Mouse (Mus musculus) liver, adult 2 months (tissue): ENCODE data around the gene Ezh1. TPM values are rescaled to one million over a fixed set of nuclear protein-coding genes. Genes with fewer than 3 reads are reported as not detected.
"Not testable (repeated sequence)": the region's sequence is repeated elsewhere in the genome, so short reads cannot be mapped to it uniquely, and the experiment has no call there.

Experiments used
- DNase-seq: peaks from one replicate; pipeline ENCODE4 v3.0.0-alpha.2; 2011; ENCODE audit warnings: low read depth, low spot score; ENCODE audit errors: extremely low read depth
- H3K27ac ChIP-seq: fragments of 200-500 bp; replicated peaks from 2 replicates; pipeline ENCODE4 v1.5.1; 2012; ENCODE audit warnings: low read depth, mild to moderate bottlenecking, control low read depth, inconsistent platforms, low read length; ENCODE audit not compliant: insufficient read depth
- H3K27me3 ChIP-seq: fragments of 200-500 bp; 2 replicates; pipeline ENCODE4 v1.6.1; 2012; ENCODE audit warnings: mild to moderate bottlenecking, moderate library complexity, low read length, inconsistent platforms; ENCODE audit not compliant: control insufficient read depth, insufficient read depth
- H3K36me3 ChIP-seq: fragments of 200-500 bp; 2 replicates; pipeline ENCODE4 v1.6.1; 2012; ENCODE audit warnings: low read length, inconsistent platforms; ENCODE audit not compliant: control insufficient read depth, insufficient read depth
- H3K4me1 ChIP-seq: fragments of 200-500 bp; 2 replicates; pipeline ENCODE4 v1.6.1; 2011; ENCODE audit warnings: low read length; ENCODE audit not compliant: control insufficient read depth, insufficient read depth
- H3K4me3 ChIP-seq: fragments of 200-500 bp; 2 replicates; pipeline ENCODE4 v1.5.1; 2011; ENCODE audit warnings: low read depth, mild to moderate bottlenecking, control low read depth, low read length, moderate library complexity; ENCODE audit not compliant: insufficient read depth
- H3K79me2 ChIP-seq: fragments of 200-500 bp; 2 replicates; pipeline ENCODE4 v1.6.1; 2012; ENCODE audit warnings: inconsistent platforms, mild to moderate bottlenecking, low read length, moderate library complexity; ENCODE audit not compliant: control insufficient read depth, insufficient read depth
- H3K9ac ChIP-seq: fragments of 200-500 bp; 2 replicates; pipeline ENCODE4 v1.6.1; 2012; ENCODE audit warnings: low read depth, mild to moderate bottlenecking, control low read depth, inconsistent platforms, low read length
- CTCF ChIP-seq: fragments of 200-500 bp; IDR thresholded peaks from 2 replicates; pipeline ENCODE4 v1.5.1; 2011; ENCODE audit warnings: low read depth, low read length, control low read depth
- POLR2A ChIP-seq: fragments of 200-500 bp; IDR thresholded peaks from 2 replicates; pipeline ENCODE4 v1.6.1; 2011; ENCODE audit warnings: low read length, control low read depth; ENCODE audit not compliant: insufficient read depth; ENCODE audit errors: extremely low read depth
- WGBS: fragments of 180-500 bp; shearing (Covaris S2); methylation state at CpG from one replicate; pipeline ENCODE4 v1.1.7; 2018; 5-methylcytosine and 5-hydroxymethylcytosine counted together
- polyA plus RNA-seq: library from polyadenylated mRNA; depleted of rRNA; stranded (reverse); fragments of >200 nt; gene quantifications from 2 replicates; pipeline ENCODE4 v1.2.3, GENCODE M21; 2012
- total RNA-seq: library from RNA; depleted of rRNA; stranded (reverse); fragments of >200 nt; gene quantifications from 2 replicates; pipeline ENCODE4 v1.2.3, GENCODE M21; 2014

Ezh1 gene
- total and polyA plus RNA-seq, 2 experiments = 9.2 to 10.5 TPM

DNA sequence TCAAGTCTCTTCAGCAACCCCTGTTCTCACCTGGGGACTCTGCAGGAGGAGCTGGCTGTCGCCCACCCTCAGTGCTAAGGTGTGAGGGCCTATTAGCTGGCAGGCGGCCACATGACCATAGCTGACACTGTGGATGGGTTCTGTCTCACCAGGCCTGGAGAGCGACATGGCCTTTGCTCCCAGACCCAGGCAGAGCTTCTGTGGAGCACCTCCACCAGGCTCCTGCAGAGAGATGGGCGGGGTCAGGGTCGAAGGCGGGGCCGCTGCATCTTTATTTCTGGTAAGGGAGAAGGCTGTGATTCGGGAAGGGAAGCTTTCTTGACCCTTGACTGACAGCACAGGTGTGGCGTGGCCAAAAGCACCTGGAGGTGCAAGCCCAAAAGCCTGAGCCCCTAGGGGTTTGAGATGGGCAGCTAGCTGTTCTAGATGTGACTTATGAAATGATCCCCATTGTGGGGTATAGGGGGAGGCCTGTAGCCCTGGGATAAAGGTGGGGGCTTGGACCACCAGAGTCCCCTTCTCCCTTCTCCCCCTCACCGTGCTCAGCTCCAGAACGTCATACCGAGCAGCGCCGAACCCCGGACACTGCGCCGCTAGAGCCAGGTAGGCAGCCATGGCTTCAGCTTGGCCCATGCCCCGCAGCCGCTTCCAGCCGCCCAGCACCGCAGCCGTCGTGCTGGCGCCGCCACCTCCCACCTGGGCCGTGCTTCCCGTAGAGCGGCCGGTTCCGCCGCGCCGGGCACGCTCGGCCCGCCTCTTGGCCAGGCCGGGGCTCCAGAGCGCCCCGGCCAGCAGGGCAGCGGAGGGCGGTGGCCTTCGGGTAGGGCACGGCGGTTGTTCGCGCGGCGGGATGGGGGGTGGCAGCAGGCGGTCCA lies 62.5 kb downstream of the Ezh1 start:
- no peaks in the 10 kb centered on the region for H3K79me2 ChIP-seq
- H3K4me3 ChIP-seq = no peak overlapping the region
- WGBS = 91% methylated on average over 49 of the region's 49 CpGs
- H3K36me3 ChIP-seq = peaks cover 32% of the 10 kb centered on the region
- no peak for DNase-seq
- H3K27ac ChIP-seq = no peak overlapping the region
- no peaks in the 10 kb centered on the region for H3K27me3 ChIP-seq
- no peak for TF ChIP-seq CTCF
- TF ChIP-seq POLR2A = no peak
- H3K9ac ChIP-seq = no peak overlapping the region
- H3K4me1 ChIP-seq = no peaks in the 10 kb centered on the region; the same call in none of the 2 replicates

DNA sequence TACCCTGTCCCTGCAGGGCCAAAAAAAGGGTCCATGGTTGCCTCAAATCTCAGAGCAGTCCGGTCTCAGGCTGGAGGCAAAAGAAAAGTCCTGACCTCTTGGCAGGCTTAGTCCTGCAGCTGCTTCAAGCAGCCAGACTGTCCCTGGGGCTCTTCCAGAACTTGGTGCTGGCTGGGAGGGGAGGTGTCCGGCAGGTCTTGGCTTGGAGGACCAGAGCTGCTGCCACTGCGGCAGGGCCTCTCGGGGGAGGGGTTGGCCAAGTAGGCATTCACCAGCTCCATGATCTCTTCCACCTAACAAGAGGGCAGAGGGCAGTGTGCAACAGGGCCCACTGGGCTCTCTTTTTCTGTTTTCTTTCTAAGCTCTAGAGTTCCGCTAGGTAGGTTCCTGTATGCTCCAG lies 63.5 kb downstream of the Ezh1 start:
- Histone ChIP-seq H3K4me3 (no peak overlapping the region), H3K27ac (no peak overlapping the region), H3K27me3 (no peaks in the 10 kb centered on the region), H3K36me3 (peaks cover 29% of the 10 kb centered on the region), H3K79me2 (no peaks in the 10 kb centered on the region), H3K9ac (no peak overlapping the region), H3K4me1 (no peaks in the 10 kb centered on the region; the same call in 1 of the 2 replicates)
- peak; percentile 83 for DNase-seq
- WGBS = 30% methylated on average over 5 of the region's 5 CpGs
- TF ChIP-seq POLR2A = no peak
- TF ChIP-seq CTCF = no peak

GRCm38 (mm10) chr11:101162301-101162700 lies 64.0 kb downstream of the Ezh1 start:
- DNase-seq = no peak
- Histone ChIP-seq H3K36me3 (peaks cover 25% of the 10 kb centered on the region), H3K4me1 (no peaks in the 10 kb centered on the region; the same call in 1 of the 2 replicates), H3K9ac (no peak overlapping the region), H3K27ac (no peak overlapping the region), H3K79me2 (no peaks in the 10 kb centered on the region), H3K4me3 (no peak overlapping the region), H3K27me3 (no peaks in the 10 kb centered on the region)
- TF ChIP-seq POLR2A (no peak), CTCF (no peak)
- WGBS = 59% methylated on average over 5 of the region's 5 CpGs

GRCm38 (mm10) chr11:101161551-101161950 lies 64.7 kb downstream of the Ezh1 start:
- 94% methylated on average over 15 of the region's 15 CpGs for WGBS
- Histone ChIP-seq H3K79me2 (no peaks in the 10 kb centered on the region), H3K4me1 (no peaks in the 10 kb centered on the region; the same call in 1 of the 2 replicates), H3K36me3 (peaks cover 22% of the 10 kb centered on the region), H3K27me3 (no peaks in the 10 kb centered on the region), H3K4me3 (no peak overlapping the region), H3K27ac (no peak overlapping the region), H3K9ac (no peak overlapping the region)
- no peak for TF ChIP-seq CTCF
- no peak for TF ChIP-seq POLR2A
- no peak for DNase-seq

- WGBS = 83% methylated on average over 8 of the region's 8 CpGs
- H3K27me3 ChIP-seq, H3K4me1 ChIP-seq, H3K9ac ChIP-seq, DNase-seq, H3K4me3 ChIP-seq, H3K79me2 ChIP-seq, H3K27ac ChIP-seq: not testable (repeated sequence)
- H3K36me3 ChIP-seq = peaks cover 19% of the 10 kb centered on the region
Measured at GRCm38 (mm10) chr11:101160981-101161505, 65.2 kb downstream of the Ezh1 start.

GRCm38 (mm10) chr11:101160151-101160550 lies 66.1 kb downstream of the Ezh1 start:
- H3K27me3 ChIP-seq, H3K27ac ChIP-seq, H3K79me2 ChIP-seq, H3K9ac ChIP-seq, H3K4me3 ChIP-seq, DNase-seq, H3K4me1 ChIP-seq: not testable (repeated sequence)
- H3K36me3 ChIP-seq = peaks cover 12% of the 10 kb centered on the region
- 86% methylated on average over 9 of the region's 10 CpGs for WGBS
